Mouse (Mus musculus): Measurements from ENCODE around the gene Prmt2. TPM values are rescaled to one million over a fixed set of nuclear protein-coding genes. Genes with fewer than 3 reads are reported as not detected.

The Prmt2 gene
- polyA plus RNA-seq, 1 experiment from 2014 or later, result 62.5 TPM

GRCm38 (mm10) chr10:76214161-76214560 is 23.5 kb downstream of the Prmt2 start:
- Histone ChIP-seq H3K36me3 (peaks cover 85% of the 10 kb centered on the region), H3K27me3 (no peaks in the 10 kb centered on the region), H3K4me2 (no peak overlapping the region), H3K4me1 (no peaks in the 10 kb centered on the region), H3K9ac (no peak overlapping the region), H3K27ac (no peak overlapping the region), H3K9me3 (peaks cover 12% of the 10 kb centered on the region), H3K4me3 (no peak overlapping the region)
- WGBS, result 90% methylated on average over 4 of the region's 4 CpGs
- ATAC-seq (ENCODE audit: insufficient number of reproducible peaks, insufficient read depth, low FRiP score, low TSS enrichment, low read depth), result no peak

GRCm38 (mm10) chr10:76212121-76212520 is 25.5 kb downstream of the Prmt2 start:
- Histone ChIP-seq H3K4me3 (no peak overlapping the region), H3K9ac (no peak overlapping the region), H3K27ac (no peak overlapping the region), H3K4me1 (no peaks in the 10 kb centered on the region), H3K36me3 (peaks cover 89% of the 10 kb centered on the region), H3K9me3 (peaks cover 12% of the 10 kb centered on the region), H3K4me2 (no peak overlapping the region), H3K27me3 (no peaks in the 10 kb centered on the region)
- WGBS, result 89% methylated on average over 6 of the region's 6 CpGs
- no peak for ATAC-seq (ENCODE audit: insufficient number of reproducible peaks, insufficient read depth, low FRiP score, low TSS enrichment, low read depth)

- H3K9ac ChIP-seq, result no peak overlapping the region
- no peak overlapping the region for H3K4me2 ChIP-seq
- H3K27ac ChIP-seq, result no peak overlapping the region
- ATAC-seq (ENCODE audit: insufficient number of reproducible peaks, insufficient read depth, low FRiP score, low TSS enrichment, low read depth), result no peak
- peaks cover 12% of the 10 kb centered on the region for H3K9me3 ChIP-seq
- 95% methylated on average over 7 of the region's 7 CpGs for WGBS
- no peaks in the 10 kb centered on the region for H3K27me3 ChIP-seq
- peaks cover 85% of the 10 kb centered on the region for H3K36me3 ChIP-seq
- H3K4me1 ChIP-seq, result no peaks in the 10 kb centered on the region
- H3K4me3 ChIP-seq, result no peak overlapping the region
These were observed 26.9 kb downstream of the Prmt2 start for GRCm38 (mm10) chr10:76210806-76211205.

GRCm38 (mm10) chr10:76209241-76209640 is 28.4 kb downstream of the Prmt2 start:
- Histone ChIP-seq H3K4me3 (no peak overlapping the region), H3K36me3 (peaks cover 69% of the 10 kb centered on the region), H3K27me3 (no peaks in the 10 kb centered on the region), H3K9ac (no peak overlapping the region), H3K4me2 (no peak overlapping the region), H3K27ac (no peak overlapping the region), H3K4me1 (no peaks in the 10 kb centered on the region), H3K9me3 (peaks cover under 1% of the 10 kb centered on the region; the same call in 1 of the 2 replicates)
- 0 out of 2 replicates have a peak, but pooled peaks have one; percentile 23 for ATAC-seq (ENCODE audit: insufficient number of reproducible peaks, insufficient read depth, low FRiP score, low TSS enrichment, low read depth)
- WGBS, result 92% methylated on average over 8 of the region's 8 CpGs

DNA sequence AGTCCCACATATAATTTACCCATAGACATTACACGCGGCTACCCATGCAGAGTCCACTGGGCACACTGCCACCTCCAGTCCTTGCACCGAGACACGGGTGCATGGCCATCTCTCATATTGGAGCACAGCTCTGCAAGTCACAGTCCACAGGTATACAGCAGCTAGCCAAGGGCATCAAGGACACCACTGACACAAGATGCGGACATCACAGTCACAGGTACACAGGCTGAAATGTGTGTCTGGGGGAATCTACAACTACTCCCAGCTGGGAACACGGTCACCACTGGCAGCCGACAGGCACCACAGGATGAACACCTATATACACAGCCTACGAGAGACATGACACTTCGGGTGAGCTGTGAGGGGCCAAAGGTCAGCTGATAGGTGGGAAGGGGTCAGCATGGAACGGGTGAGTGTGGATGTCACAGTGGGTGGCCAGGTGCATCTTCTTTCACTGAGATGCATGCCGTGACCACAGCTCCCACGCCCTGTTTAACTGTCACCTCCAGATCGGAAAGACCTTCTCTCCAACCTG is 30.3 kb downstream of the Prmt2 start:
- Histone ChIP-seq H3K4me1 (peaks cover 4% of the 10 kb centered on the region; the same call in 1 of the 2 replicates), H3K27me3 (no peaks in the 10 kb centered on the region), H3K9ac (no peak overlapping the region), H3K27ac (no peak overlapping the region), H3K4me2 (no peak overlapping the region), H3K4me3 (no peak overlapping the region), H3K36me3 (peaks cover 50% of the 10 kb centered on the region), H3K9me3 (no peaks in the 10 kb centered on the region)
- ATAC-seq (ENCODE audit: insufficient number of reproducible peaks, insufficient read depth, low FRiP score, low TSS enrichment, low read depth), result no peak
- 90% methylated on average over 13 of the region's 13 CpGs for WGBS

DNA sequence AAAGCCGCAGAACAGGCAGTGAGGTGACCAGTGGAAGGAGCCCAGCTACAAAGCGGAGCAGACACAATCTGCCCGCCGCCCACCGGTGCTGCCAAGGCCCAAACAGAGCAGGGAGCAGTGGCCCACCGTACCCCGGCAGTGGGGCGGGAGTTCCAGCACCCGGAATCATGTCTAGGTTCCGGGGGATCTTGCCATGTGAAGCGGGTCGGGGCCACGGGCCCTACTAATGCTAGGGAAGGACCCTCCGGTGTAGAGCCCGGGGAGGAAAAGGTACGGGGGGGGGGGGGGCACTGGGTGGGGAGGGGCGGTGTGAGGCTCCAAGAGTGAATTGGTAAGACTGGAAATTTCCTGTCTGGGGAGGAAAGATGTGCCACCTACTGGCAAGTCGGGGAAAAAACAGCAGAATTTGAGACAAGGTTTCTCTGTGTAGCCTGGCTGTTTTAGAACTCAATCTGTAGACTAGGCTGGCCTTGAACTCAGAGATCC is 33.8 kb downstream of the Prmt2 start:
- no peak for ATAC-seq (ENCODE audit: insufficient number of reproducible peaks, insufficient read depth, low FRiP score, low TSS enrichment, low read depth)
- Histone ChIP-seq H3K27ac (no peak overlapping the region), H3K36me3 (peaks cover 24% of the 10 kb centered on the region), H3K4me1 (peaks cover 4% of the 10 kb centered on the region; the same call in 1 of the 2 replicates), H3K9me3 (no peaks in the 10 kb centered on the region), H3K9ac (peak overlapping the region; percentile 67), H3K4me2 (peak overlapping the region; percentile 60), H3K27me3 (no peaks in the 10 kb centered on the region), H3K4me3 (peak overlapping the region; percentile 38)
- 20% methylated on average over 18 of the region's 18 CpGs for WGBS

GRCm38 (mm10) chr10:76201978-76202377 is 35.7 kb downstream of the Prmt2 start:
- no peak overlapping the region for H3K4me2 ChIP-seq
- H3K9ac ChIP-seq, result no peak overlapping the region
- H3K27me3 ChIP-seq, result no peaks in the 10 kb centered on the region
- 13% methylated on average over 7 of the region's 7 CpGs for WGBS
- H3K4me3 ChIP-seq, result no peak overlapping the region
- peaks cover 7% of the 10 kb centered on the region; the same call in 1 of the 2 replicates for H3K36me3 ChIP-seq
- H3K4me1 ChIP-seq, result peaks cover 4% of the 10 kb centered on the region; the same call in 1 of the 2 replicates
- no peak overlapping the region for H3K27ac ChIP-seq
- no peak for ATAC-seq (ENCODE audit: insufficient number of reproducible peaks, insufficient read depth, low FRiP score, low TSS enrichment, low read depth)
- H3K9me3 ChIP-seq, result no peaks in the 10 kb centered on the region

- Histone ChIP-seq H3K4me2 (no peak overlapping the region), H3K9ac (no peak overlapping the region), H3K27me3 (no peaks in the 10 kb centered on the region), H3K4me3 (no peak overlapping the region), H3K9me3 (no peaks in the 10 kb centered on the region), H3K27ac (no peak overlapping the region), H3K4me1 (peaks cover 4% of the 10 kb centered on the region; the same call in 1 of the 2 replicates), H3K36me3 (peaks cover 2% of the 10 kb centered on the region; the same call in 1 of the 2 replicates)
- 77% methylated on average over 3 of the region's 3 CpGs for WGBS
- no peak for ATAC-seq (ENCODE audit: insufficient number of reproducible peaks, insufficient read depth, low FRiP score, low TSS enrichment, low read depth)
These were observed 36.2 kb downstream of the Prmt2 start for GRCm38 (mm10) chr10:76201416-76201815.

- Histone ChIP-seq H3K9ac (no peak overlapping the region), H3K4me1 (no peaks in the 10 kb centered on the region), H3K9me3 (no peaks in the 10 kb centered on the region), H3K27me3 (no peaks in the 10 kb centered on the region), H3K36me3 (no peaks in the 10 kb centered on the region), H3K4me3 (no peak overlapping the region), H3K4me2 (no peak overlapping the region), H3K27ac (no peak overlapping the region)
- ATAC-seq (ENCODE audit: insufficient number of reproducible peaks, insufficient read depth, low FRiP score, low TSS enrichment, low read depth), result no peak
- 92% methylated on average over 1 of the region's 1 CpGs for WGBS
These were observed 49.7 kb downstream of the Prmt2 start for GRCm38 (mm10) chr10:76188010-76188409.

- H3K4me2 ChIP-seq, result no peak overlapping the region
- no peak for ATAC-seq (ENCODE audit: insufficient number of reproducible peaks, insufficient read depth, low FRiP score, low TSS enrichment, low read depth)
- no peak overlapping the region for H3K4me3 ChIP-seq
- H3K9ac ChIP-seq, result no peak overlapping the region
- H3K27me3 ChIP-seq, result no peaks in the 10 kb centered on the region
- H3K4me1 ChIP-seq, result no peaks in the 10 kb centered on the region
- no peak overlapping the region for H3K27ac ChIP-seq
- no peaks in the 10 kb centered on the region for H3K36me3 ChIP-seq
- H3K9me3 ChIP-seq, result no peaks in the 10 kb centered on the region
- WGBS, result 73% methylated on average over 4 of the region's 4 CpGs
These were observed 52.4 kb downstream of the Prmt2 start for GRCm38 (mm10) chr10:76185216-76185615.

GRCm38 (mm10) chr10:76174899-76175298 is 62.8 kb downstream of the Prmt2 start:
- Histone ChIP-seq H3K4me3 (no peak overlapping the region), H3K9me3 (no peaks in the 10 kb centered on the region), H3K36me3 (no peaks in the 10 kb centered on the region), H3K9ac (no peak overlapping the region), H3K27me3 (no peaks in the 10 kb centered on the region), H3K27ac (no peak overlapping the region), H3K4me1 (no peaks in the 10 kb centered on the region), H3K4me2 (no peak overlapping the region)
- WGBS, result 52% methylated on average over 2 of the region's 2 CpGs
- no peak for ATAC-seq (ENCODE audit: insufficient number of reproducible peaks, insufficient read depth, low FRiP score, low TSS enrichment, low read depth)

DNA sequence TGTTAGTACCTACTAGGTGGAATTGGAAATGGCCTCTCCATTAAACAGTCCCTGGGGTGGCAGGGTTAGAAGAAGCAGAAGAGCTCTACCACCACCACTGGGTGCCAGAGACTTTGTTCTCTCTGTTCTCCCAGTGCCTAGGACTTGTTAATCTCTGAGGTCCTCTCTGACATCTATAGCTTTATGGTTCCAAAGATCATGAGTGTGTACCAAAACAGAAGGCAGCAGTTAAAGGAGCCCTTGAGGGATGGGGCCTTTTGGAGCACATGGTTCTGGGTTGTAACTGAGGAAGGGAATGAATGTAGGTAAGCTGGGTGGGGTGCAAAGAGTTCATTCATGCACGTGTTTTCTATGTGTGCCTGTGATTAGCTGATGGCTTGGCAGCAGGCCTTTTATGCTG is 79.7 kb downstream of the Prmt2 start:
- H3K27ac ChIP-seq, result no peak overlapping the region
- no peak overlapping the region for H3K4me3 ChIP-seq
- H3K36me3 ChIP-seq, result no peaks in the 10 kb centered on the region
- no peak overlapping the region for H3K9ac ChIP-seq
- H3K27me3 ChIP-seq, result no peaks in the 10 kb centered on the region
- no peak for ATAC-seq (ENCODE audit: insufficient number of reproducible peaks, insufficient read depth, low FRiP score, low TSS enrichment, low read depth)
- no peaks in the 10 kb centered on the region for H3K9me3 ChIP-seq
- no peaks in the 10 kb centered on the region for H3K4me1 ChIP-seq
- WGBS, result 69% methylated on average over 1 of the region's 1 CpGs
- H3K4me2 ChIP-seq, result no peak overlapping the region

Data from embryonic facial prominence, embryonic 13.5 days (tissue).